In genomic region chr5:118026343-118026742, GRCm38 (mm10) we compare ENCODE assay signal across 12 mouse cellular contexts. TPM values are rescaled to one million over a fixed set of nuclear protein-coding genes. Genes with fewer than 3 reads are reported as not detected.
DNase-seq lines count a peak whose midpoint lies in the region; ATAC-seq lines count a peak whose summit lies in the region.
"Had no signal": no experiment of that assay in that cellular context is flagged by ENCODE, and none has a peak within 500 bp of the region (broad histone marks: within the 10 kb centered on the region; RNA-seq: fewer than 3 reads in every experiment).

No protein-coding gene starts in this region.

- DNase-seq in gastrocnemius, postnatal 25 days: peak; percentile 4
- no peak for DNase-seq in gastrocnemius, adult 18-20 months (ENCODE audit: low spot score)
- no peak for DNase-seq in kidney, postnatal 36 days
- DNase-seq in right cerebral cortex, adult 2 months (ENCODE audit: low spot score in 2 of 2): no peak
- DNase-seq in layer of hippocampus, postnatal 10 days (ENCODE audit: low spot score in 2 of 2): no peak
- DNase-seq: adrenal gland, adult 8-10 months; heart, postnatal 36 days had no signal

- H3K27me3 ChIP-seq in kidney, embryonic 16.5 days (ENCODE audit: insufficient read depth, low read length): peaks cover 49% of the 10 kb centered on the region
- peaks cover 62% of the 10 kb centered on the region for H3K27me3 ChIP-seq in embryonic facial prominence, embryonic 13.5 days
- peaks cover 65% of the 10 kb centered on the region for H3K27me3 ChIP-seq in limb, embryonic 13.5 days

- no peak for ATAC-seq in kidney, embryonic 16.5 days (ENCODE audit: low FRiP score, low TSS enrichment)
- ATAC-seq in embryonic facial prominence, embryonic 13.5 days (ENCODE audit: insufficient number of reproducible peaks, insufficient read depth, low FRiP score, low TSS enrichment, low read depth): no peak
- ATAC-seq in limb, embryonic 13.5 days (ENCODE audit: low FRiP score, low read depth): no peak
- ATAC-seq: lung, postnatal 0 days; Patski had no signal

- peak overlapping the region; percentile 100; the same call in 1 of the 2 replicates for H3K4me2 ChIP-seq in kidney, embryonic 16.5 days (replicated peaks; ENCODE audit: low read depth, low read length)
- peak overlapping the region; percentile 95 for H3K4me2 ChIP-seq in embryonic facial prominence, embryonic 13.5 days
- peak overlapping the region; percentile 99 for H3K4me2 ChIP-seq in limb, embryonic 13.5 days (replicated peaks)

- H3K27ac ChIP-seq in kidney, embryonic 16.5 days (ENCODE audit: low read length): no peak overlapping the region
- H3K27ac ChIP-seq in embryonic facial prominence, embryonic 13.5 days: no peak overlapping the region
- H3K27ac ChIP-seq in limb, embryonic 13.5 days: no peak overlapping the region

- H3K9ac ChIP-seq in kidney, embryonic 16.5 days (replicated peaks; ENCODE audit: low read length): peak overlapping the region; percentile 20; the same call in 1 of the 2 replicates
- H3K9ac ChIP-seq in embryonic facial prominence, embryonic 13.5 days: no peak overlapping the region
- H3K9ac ChIP-seq in limb, embryonic 13.5 days: no peak overlapping the region

- H3K4me3 ChIP-seq in kidney, embryonic 16.5 days (ENCODE audit: low read length): 0 out of 2 replicates have a peak overlapping the region, but pooled peaks have one; percentile 2
- H3K4me3 ChIP-seq in embryonic facial prominence, embryonic 13.5 days: 0 out of 2 replicates have a peak overlapping the region, but pooled peaks have one; percentile 65
- no peak overlapping the region for H3K4me3 ChIP-seq in limb, embryonic 13.5 days

- WGBS in kidney, embryonic 16.5 days: 4% methylated on average over 13 of the region's 13 CpGs
- WGBS in embryonic facial prominence, embryonic 13.5 days: 3% methylated on average over 13 of the region's 13 CpGs
- 2% methylated on average over 13 of the region's 13 CpGs for WGBS in limb, embryonic 13.5 days

- peaks cover 31% of the 10 kb centered on the region for H3K4me1 ChIP-seq in kidney, embryonic 16.5 days (ENCODE audit: insufficient read depth, low read length)
- peaks cover 39% of the 10 kb centered on the region for H3K4me1 ChIP-seq in embryonic facial prominence, embryonic 13.5 days
- H3K4me1 ChIP-seq in limb, embryonic 13.5 days: peaks cover 36% of the 10 kb centered on the region

- H3K36me3 ChIP-seq in kidney, embryonic 16.5 days (ENCODE audit: insufficient read depth, low read length): no peaks in the 10 kb centered on the region
- no peaks in the 10 kb centered on the region for H3K36me3 ChIP-seq in embryonic facial prominence, embryonic 13.5 days
- H3K36me3 ChIP-seq in limb, embryonic 13.5 days: no peaks in the 10 kb centered on the region

- H3K9me3 ChIP-seq in kidney, embryonic 16.5 days (ENCODE audit: low read length): no peaks in the 10 kb centered on the region
- no peaks in the 10 kb centered on the region for H3K9me3 ChIP-seq in embryonic facial prominence, embryonic 13.5 days
- no peaks in the 10 kb centered on the region for H3K9me3 ChIP-seq in limb, embryonic 13.5 days

RNA-seq across cellular contexts. Expression of gene Tesc, which starts 1.2 kb away (rescaled TPM):
- total RNA-seq in gastrocnemius, postnatal 25 days (2021): 1 to 10 TPM in 1 of 2 experiments, under 1 TPM in 1; 0.28 to 1.0 TPM
- under 1 TPM; 0.37 to 0.81 TPM for total RNA-seq in gastrocnemius, adult 18-20 months (2021)
- 20.9 and 23.9 TPM in 2 replicates for polyA plus RNA-seq in kidney, embryonic 16.5 days (2015; fragmentation: Nextera tagmentation; extraction: Ambion mirVana)
- 7.3 and 9.2 TPM in 2 replicates for polyA plus RNA-seq in embryonic facial prominence, embryonic 13.5 days (2015; fragmentation: Nextera tagmentation; extraction: Ambion mirVana)
- polyA plus RNA-seq in limb, embryonic 13.5 days (2015; fragmentation: Nextera tagmentation; extraction: Ambion mirVana): 2.0 and 2.2 TPM in 2 replicates
- 10 to 100 TPM; 41.3 to 42.2 TPM for total RNA-seq in layer of hippocampus, postnatal 10 days (2021)

RNA-seq across cellular contexts. Expression of gene Fbxo21, which starts 49.8 kb away (rescaled TPM):
- 10 to 100 TPM in 1 of 2 experiments, 1 to 10 TPM in 1; 8.1 to 12.9 TPM for total RNA-seq in gastrocnemius, postnatal 25 days (2021)
- total RNA-seq in gastrocnemius, adult 18-20 months (2021): 10 to 100 TPM; 12.5 to 13.9 TPM
- 85.6 and 87.5 TPM in 2 replicates for polyA plus RNA-seq in kidney, embryonic 16.5 days (2015; fragmentation: Nextera tagmentation; extraction: Ambion mirVana)
- polyA plus RNA-seq in embryonic facial prominence, embryonic 13.5 days (2015; fragmentation: Nextera tagmentation; extraction: Ambion mirVana): 73.7 TPM in 2 replicates
- polyA plus RNA-seq in limb, embryonic 13.5 days (2015; fragmentation: Nextera tagmentation; extraction: Ambion mirVana): 68.2 and 70.1 TPM in 2 replicates
- 100 to 1,000 TPM; 125 to 134 TPM for total RNA-seq in layer of hippocampus, postnatal 10 days (2021)

Comparison
In these comparisons a context has a peak if more than half of its experiments do, and no peak if none do; other contexts are left out.
1. RNA of gene Tesc, which starts 1.2 kb away (total RNA-seq): 41.3 to 42.2 TPM in layer of hippocampus, postnatal 10 days; 0.28 to 1.0 TPM in gastrocnemius, postnatal 25 days and 0.37 to 0.81 TPM in gastrocnemius, adult 18-20 months; every median in the first group is over 10 times any median in the second.
2. RNA of gene Fbxo21, which starts 49.8 kb away (total RNA-seq): 125 to 134 TPM in layer of hippocampus, postnatal 10 days; 12.5 to 13.9 TPM in gastrocnemius, adult 18-20 months and 8.1 to 12.9 TPM in gastrocnemius, postnatal 25 days; every median in the first group is over 4 times any median in the second.
3. Peak in every context shown above with its lines, with median percentiles within 50 percentile points of each other: H3K4me2 ChIP-seq.